Mouse (Mus musculus): Measurements from ENCODE around the gene Unc79.

DNA sequence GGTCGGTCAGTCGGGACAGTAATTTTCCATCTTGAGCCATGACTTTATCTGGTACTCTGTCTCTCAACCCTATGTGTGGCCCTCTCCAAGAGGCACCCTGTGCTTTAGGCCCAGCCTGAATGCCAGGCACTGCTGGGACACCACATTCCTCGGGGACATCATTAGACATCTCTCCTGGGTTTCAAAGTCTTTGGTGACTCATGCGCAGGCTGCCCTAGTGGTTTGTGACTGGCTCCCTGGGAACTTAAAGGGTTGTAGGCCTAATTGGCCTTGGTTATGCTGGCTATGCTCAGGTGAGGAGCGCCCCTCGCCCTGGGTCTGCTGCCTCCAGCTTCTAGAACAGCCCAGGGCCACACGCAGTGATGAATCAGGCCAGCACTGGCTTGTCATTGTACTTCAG, 260.9 kb downstream of the Unc79 start:
- no peak for TF ChIP-seq POLR2A (IDR thresholded peaks at IDR 0.05; ENCODE audit: insufficient read depth, low read length)
- TF ChIP-seq CTCF (IDR thresholded peaks at IDR 0.05; ENCODE audit: low read depth, low read length), result no peak

Measured in ES-Bruce4 (cell line).